Mouse (Mus musculus) forebrain, embryonic 11.5 days (tissue): ENCODE results near the gene Begain. TPM values are rescaled to one million over a fixed set of nuclear protein-coding genes. Genes with fewer than 3 reads are reported as not detected.

Experiments used
- ATAC-seq: fragments of 200-750 bp; cut with Nextera tagmentation; replicated peaks from 2 replicates; pipeline ENCODE4 v1.8.0; 2017; ENCODE audit warnings: moderate TSS enrichment; ENCODE audit not compliant: low FRiP score
- DNase-seq: peaks from one replicate; pipeline ENCODE4 v3.0.0-alpha.2; 2017; ENCODE audit warnings: low spot score
- H3K27ac ChIP-seq: fragments of 300-500 bp; sonication (generic); 2 replicates; pipeline ENCODE4 v1.5.1; 2014; ENCODE audit warnings: low read depth, low read length
- H3K27me3 ChIP-seq: fragments of 300-500 bp; sonication (generic); 2 replicates; pipeline ENCODE4 v1.6.1; 2014; ENCODE audit warnings: mild to moderate bottlenecking, low read length, mixed read lengths; ENCODE audit not compliant: control insufficient read depth, insufficient read depth
- H3K36me3 ChIP-seq: fragments of 300-500 bp; sonication (generic); 2 replicates; pipeline ENCODE4 v1.6.1; 2014; ENCODE audit warnings: mild to moderate bottlenecking, low read length, moderate library complexity, mixed read lengths; ENCODE audit not compliant: control insufficient read depth, insufficient read depth
- H3K4me1 ChIP-seq: fragments of 300-500 bp; sonication (generic); replicated peaks from 2 replicates; pipeline ENCODE4 v1.6.1; 2014; ENCODE audit warnings: low read length, mixed read lengths; ENCODE audit not compliant: control insufficient read depth, insufficient read depth
- H3K4me2 ChIP-seq: fragments of 300-500 bp; sonication (generic); 2 replicates; pipeline ENCODE4 v1.6.1; 2014; ENCODE audit warnings: low read depth, mild to moderate bottlenecking, low read length, moderate library complexity, mixed read lengths; ENCODE audit not compliant: severe bottlenecking
- H3K4me3 ChIP-seq: fragments of 300-500 bp; sonication (generic); 2 replicates; pipeline ENCODE4 v1.5.1; 2014; ENCODE audit warnings: low read depth, low read length
- H3K9ac ChIP-seq: fragments of 300-500 bp; sonication (generic); 2 replicates; pipeline ENCODE4 v1.6.1; 2014; ENCODE audit warnings: low read length
- H3K9me3 ChIP-seq: fragments of 300-500 bp; sonication (generic); 2 replicates; pipeline ENCODE4 v1.6.1; 2016; ENCODE audit warnings: low read length, mixed read lengths; ENCODE audit not compliant: control insufficient read depth
- WGBS: fragments of 180-500 bp; shearing (Covaris S2); extraction: QIAGEN DNeasy Blood & Tissue Kit; methylation state at CpG from one replicate; pipeline ENCODE4 v1.1.7; 2014; 5-methylcytosine and 5-hydroxymethylcytosine counted together
- polyA plus RNA-seq: library from polyadenylated mRNA; unstranded; fragments of >200 nt; fragmentation: Nextera tagmentation; extraction: Ambion mirVana; gene quantifications from 2 replicates; pipeline ENCODE4 v1.2.1, GENCODE M21; 2014

Gene Begain
- polyA plus RNA-seq, 1 experiment from 2014 or later: 6.6 TPM

DNA sequence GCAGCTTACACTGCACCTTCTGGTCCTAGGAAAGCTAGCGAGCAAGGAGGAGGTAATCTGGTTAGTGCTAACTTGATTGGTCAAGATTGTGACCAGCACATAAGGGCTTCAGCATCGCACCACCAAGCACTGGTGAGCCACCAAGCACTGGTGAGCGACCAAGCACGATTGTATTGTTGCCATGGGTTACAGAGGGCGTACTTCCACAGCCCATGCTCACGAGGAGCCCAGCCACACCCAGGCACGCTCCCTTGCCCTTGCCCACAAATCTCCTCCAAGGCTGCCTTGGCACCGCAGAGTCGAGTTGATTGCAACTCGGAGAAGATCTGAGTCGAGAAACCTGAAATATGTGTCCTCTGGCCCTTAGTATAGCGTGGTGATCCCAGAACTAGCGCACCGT is 22.0 kb upstream of the Begain start:
- no peaks in the 10 kb centered on the region for H3K36me3 ChIP-seq
- no peak overlapping the region for H3K27ac ChIP-seq
- DNase-seq: no peak
- whole genome bisulfite sequencing: 86% methylated on average over 14 of the region's 14 CpGs
- no peaks in the 10 kb centered on the region for H3K27me3 ChIP-seq
- H3K9ac ChIP-seq: no peak overlapping the region
- H3K4me1 ChIP-seq: no peaks in the 10 kb centered on the region
- ATAC-seq: no peak
- H3K4me2 ChIP-seq: no peak overlapping the region
- H3K9me3 ChIP-seq: no peaks in the 10 kb centered on the region
- H3K4me3 ChIP-seq: no peak overlapping the region

DNA sequence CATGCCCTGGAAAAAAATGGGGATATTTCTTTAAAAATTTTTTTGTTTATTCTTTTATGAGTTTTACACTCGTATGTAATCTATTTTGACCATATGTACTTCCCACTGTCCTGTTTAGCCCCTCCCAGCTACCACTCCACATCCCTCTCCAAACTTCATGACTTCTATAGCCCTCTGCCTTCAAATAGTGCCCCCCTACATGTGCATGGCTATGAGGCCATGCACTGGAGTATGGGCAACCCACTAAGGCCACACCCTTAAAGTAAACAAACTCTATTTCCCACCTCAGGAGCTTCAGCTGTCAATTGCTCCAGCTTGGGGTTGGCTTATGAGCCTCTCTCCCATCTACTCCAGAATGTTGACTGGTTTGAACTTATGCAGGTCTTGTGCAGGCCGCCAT is 18.1 kb upstream of the Begain start:
- WGBS: 94% methylated on average over 2 of the region's 2 CpGs

DNA sequence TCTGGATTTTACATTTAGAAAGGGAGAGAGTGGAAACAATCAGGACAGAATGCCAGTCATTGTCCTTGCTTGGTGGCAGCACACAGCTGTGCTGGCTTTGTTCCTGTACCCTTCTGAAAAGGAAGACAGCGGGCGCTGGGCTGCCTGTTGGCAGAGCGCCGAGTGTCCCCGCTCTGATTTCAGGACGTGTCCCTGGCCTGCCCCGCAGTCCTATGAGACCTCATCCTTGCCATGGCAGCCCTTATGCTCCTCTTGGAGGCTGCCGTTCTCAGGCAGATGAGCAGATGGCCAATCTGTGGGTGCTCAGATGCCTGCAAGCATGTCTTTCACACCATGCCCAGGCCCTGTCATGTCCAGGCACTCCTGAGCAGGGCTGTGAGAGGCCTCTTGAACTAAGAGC is 17.7 kb upstream of the Begain start:
- no peak overlapping the region for H3K4me3 ChIP-seq
- no peaks in the 10 kb centered on the region for H3K9me3 ChIP-seq
- no peak for DNase-seq
- no peaks in the 10 kb centered on the region for H3K27me3 ChIP-seq
- H3K9ac ChIP-seq: no peak overlapping the region
- no peaks in the 10 kb centered on the region for H3K36me3 ChIP-seq
- H3K4me1 ChIP-seq: no peaks in the 10 kb centered on the region
- no peak overlapping the region for H3K4me2 ChIP-seq
- no peak for ATAC-seq
- WGBS: 91% methylated on average over 8 of the region's 8 CpGs
- H3K27ac ChIP-seq: no peak overlapping the region

More for the DNA sequence above, 18.1 kb upstream of the Begain start:
- Histone ChIP-seq H3K4me3 (no peak overlapping the region), H3K9me3 (no peaks in the 10 kb centered on the region), H3K9ac (no peak overlapping the region), H3K27me3 (no peaks in the 10 kb centered on the region), H3K4me1 (no peaks in the 10 kb centered on the region), H3K36me3 (no peaks in the 10 kb centered on the region), H3K27ac (no peak overlapping the region), H3K4me2 (no peak overlapping the region)
- ATAC-seq: no peak
- no peak for DNase-seq

DNA sequence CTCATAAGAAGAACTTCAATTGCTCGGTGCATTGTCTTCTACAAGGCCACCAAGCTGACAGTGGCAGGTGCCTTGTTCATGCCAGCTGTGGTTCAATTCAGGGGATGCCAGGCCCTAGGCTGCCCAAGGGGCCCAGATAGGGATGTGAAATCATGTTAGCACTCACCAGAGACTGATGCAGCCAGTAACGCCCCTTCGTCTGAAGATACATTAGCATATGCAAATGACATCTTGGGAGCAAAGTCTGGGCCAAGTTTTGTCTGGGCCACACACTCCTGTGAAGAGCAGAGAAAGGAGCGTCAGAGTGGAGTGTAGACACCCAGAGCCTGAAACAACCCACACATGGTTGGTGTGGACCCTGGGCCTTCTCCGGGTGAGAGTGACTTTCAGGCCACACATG is 17.0 kb upstream of the Begain start:
- Histone ChIP-seq H3K27me3 (no peaks in the 10 kb centered on the region), H3K4me1 (no peaks in the 10 kb centered on the region), H3K4me3 (no peak overlapping the region), H3K4me2 (no peak overlapping the region), H3K27ac (no peak overlapping the region), H3K9me3 (no peaks in the 10 kb centered on the region), H3K9ac (no peak overlapping the region), H3K36me3 (no peaks in the 10 kb centered on the region)
- DNase-seq: no peak
- no peak for ATAC-seq
- 77% methylated on average over 5 of the region's 5 CpGs for WGBS

DNA sequence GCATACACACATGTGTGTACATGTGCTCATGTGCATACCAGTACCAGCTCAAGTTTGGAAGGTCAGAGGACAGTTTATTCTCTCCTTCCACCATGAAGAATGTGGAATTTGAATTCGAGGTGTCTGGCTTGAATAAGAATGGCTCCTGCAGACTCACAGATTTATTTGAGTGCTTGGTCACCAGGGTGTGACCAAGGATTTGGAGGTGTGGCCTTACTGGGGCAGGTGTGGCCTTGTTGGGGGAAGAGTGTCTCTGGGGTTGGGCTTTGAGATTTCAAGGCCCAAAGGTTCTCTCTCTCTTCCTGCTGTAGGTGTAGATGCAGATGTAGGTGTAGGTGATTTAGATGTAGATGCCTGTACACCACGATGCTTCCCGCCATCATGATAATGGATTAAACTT is 15.5 kb upstream of the Begain start:
- no peak overlapping the region for H3K4me3 ChIP-seq
- no peak overlapping the region for H3K4me2 ChIP-seq
- WGBS: 93% methylated on average over 3 of the region's 3 CpGs
- DNase-seq (no peak), ATAC-seq (no peak)
- H3K9me3 ChIP-seq: no peaks in the 10 kb centered on the region
- no peaks in the 10 kb centered on the region for H3K36me3 ChIP-seq
- H3K27ac ChIP-seq: no peak overlapping the region
- no peaks in the 10 kb centered on the region for H3K27me3 ChIP-seq
- H3K4me1 ChIP-seq: no peaks in the 10 kb centered on the region
- H3K9ac ChIP-seq: no peak overlapping the region

DNA sequence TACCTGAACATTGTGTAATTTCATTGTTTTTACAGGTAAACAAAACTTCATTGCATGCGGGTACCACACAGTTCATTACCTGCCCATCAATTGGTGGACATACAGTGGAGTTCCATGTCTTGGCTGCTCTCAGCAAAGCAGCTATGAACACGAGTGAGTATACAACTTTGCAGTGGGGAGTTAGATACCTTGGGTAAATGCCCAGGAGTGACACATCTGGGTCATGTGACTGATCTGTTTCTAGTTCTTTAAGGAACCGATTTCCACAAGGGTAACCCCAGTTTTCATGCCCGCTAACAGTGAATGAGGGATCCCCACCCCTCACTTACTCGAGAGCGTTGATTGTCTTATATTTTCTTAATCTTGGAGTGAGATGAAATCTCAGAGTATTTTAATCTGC is 9.0 kb upstream of the Begain start:
- Histone ChIP-seq H3K9me3 (no peaks in the 10 kb centered on the region), H3K4me1 (no peaks in the 10 kb centered on the region), H3K4me3 (no peak overlapping the region), H3K9ac (no peak overlapping the region), H3K36me3 (no peaks in the 10 kb centered on the region), H3K27me3 (no peaks in the 10 kb centered on the region; the same call in 1 of the 2 replicates), H3K27ac (no peak overlapping the region), H3K4me2 (no peak overlapping the region)
- 83% methylated on average over 6 of the region's 6 CpGs for WGBS
- DNase-seq (no peak), ATAC-seq (no peak)

DNA sequence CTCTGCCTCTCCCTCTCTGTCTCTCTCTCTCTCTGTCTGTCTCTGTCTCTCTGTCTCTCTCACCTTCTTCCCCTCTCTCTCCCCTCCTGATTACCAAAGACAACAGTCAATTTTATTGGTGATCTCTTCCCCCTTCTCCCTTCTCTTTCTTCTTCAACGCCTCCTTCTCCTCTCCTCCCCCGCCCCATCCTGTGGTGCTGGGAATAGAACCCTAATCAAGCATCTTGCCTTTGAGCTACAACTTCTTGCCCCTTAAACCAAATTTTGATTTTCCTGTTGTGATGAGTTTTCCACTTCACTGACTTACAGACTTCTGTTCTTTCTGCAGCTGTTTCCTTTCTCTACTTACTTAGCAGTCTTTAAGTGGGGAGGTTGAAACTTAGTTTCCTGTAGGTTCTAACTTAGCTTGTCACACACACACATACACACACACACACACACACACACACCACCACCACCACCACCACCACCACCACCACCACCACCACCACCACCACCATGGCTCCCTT is 6.8 kb upstream of the Begain start:
- no peak overlapping the region for H3K27ac ChIP-seq
- no peaks in the 10 kb centered on the region for H3K36me3 ChIP-seq
- WGBS: 57% methylated on average over 2 of the region's 2 CpGs
- no peak overlapping the region for H3K9ac ChIP-seq
- no peaks in the 10 kb centered on the region; the same call in 1 of the 2 replicates for H3K27me3 ChIP-seq
- no peak overlapping the region for H3K4me2 ChIP-seq
- no peaks in the 10 kb centered on the region for H3K9me3 ChIP-seq
- DNase-seq (no peak), ATAC-seq (no peak)
- no peaks in the 10 kb centered on the region for H3K4me1 ChIP-seq
- no peak overlapping the region for H3K4me3 ChIP-seq

DNA sequence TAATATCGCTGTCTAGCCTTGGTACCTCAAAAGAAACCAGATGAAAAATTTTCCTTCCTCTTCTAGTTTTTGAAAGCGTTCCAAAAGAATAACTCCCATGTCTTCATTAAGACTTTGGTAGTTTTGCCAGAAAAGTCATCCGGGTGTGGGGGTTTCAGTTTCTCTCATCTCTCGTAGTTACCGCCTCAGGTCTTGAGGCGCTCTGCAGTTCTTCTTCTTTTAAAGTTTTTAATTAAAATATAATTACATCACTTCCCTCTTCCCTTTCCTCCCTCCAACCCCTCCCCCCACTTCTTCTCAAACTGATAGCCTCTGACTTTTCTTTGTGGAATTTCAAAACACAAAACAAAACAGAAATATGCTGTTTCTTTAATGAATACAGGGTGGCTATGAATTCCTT is 6.1 kb upstream of the Begain start:
- Histone ChIP-seq H3K36me3 (no peaks in the 10 kb centered on the region), H3K9me3 (no peaks in the 10 kb centered on the region), H3K4me3 (no peak overlapping the region), H3K27me3 (no peaks in the 10 kb centered on the region; the same call in 1 of the 2 replicates), H3K4me2 (no peak overlapping the region), H3K4me1 (no peaks in the 10 kb centered on the region), H3K9ac (no peak overlapping the region), H3K27ac (no peak overlapping the region)
- ATAC-seq (no peak), DNase-seq (no peak)
- whole genome bisulfite sequencing: 88% methylated on average over 6 of the region's 6 CpGs

DNA sequence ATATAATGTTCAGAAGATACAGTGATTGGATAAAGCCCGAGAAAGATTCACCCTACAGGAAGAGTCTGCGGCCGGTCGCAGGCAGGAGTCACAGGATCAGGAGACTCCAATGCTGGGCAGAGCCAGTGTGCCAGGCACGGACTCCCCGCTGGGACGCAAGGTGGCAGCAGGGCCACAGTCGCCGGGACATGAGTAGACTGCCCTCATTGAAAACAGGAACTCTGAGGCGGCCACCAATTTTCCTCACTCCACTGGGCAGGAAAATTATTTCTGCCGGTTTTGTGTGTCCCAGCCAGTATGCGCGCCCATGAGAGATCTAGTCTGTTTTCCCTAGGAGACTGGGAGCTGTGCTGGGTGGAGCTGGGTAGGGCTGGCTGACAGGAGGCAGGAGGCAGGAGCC is 3.2 kb upstream of the Begain start:
- H3K27me3 ChIP-seq: peaks cover 2% of the 10 kb centered on the region
- H3K4me1 ChIP-seq: peaks cover 6% of the 10 kb centered on the region; the same call in 1 of the 2 replicates
- H3K36me3 ChIP-seq: no peaks in the 10 kb centered on the region
- no peak overlapping the region for H3K9ac ChIP-seq
- H3K4me3 ChIP-seq: no peak overlapping the region
- H3K4me2 ChIP-seq: no peak overlapping the region
- H3K27ac ChIP-seq: no peak overlapping the region
- ATAC-seq (no peak), DNase-seq (no peak)
- 85% methylated on average over 13 of the region's 13 CpGs for WGBS
- H3K9me3 ChIP-seq: no peaks in the 10 kb centered on the region
